Mouse (Mus musculus) c-Kit-negative CD71-positive TER-119-positive erythroid progenitor cells, embryonic 14.5 days (primary cell): ENCODE data around the gene Sgip1.
A peak's percentile ranks its signal among the peaks of the same experiment; 100 is the strongest.

Source experiments
- DNase-seq: peaks from one replicate; pipeline ENCODE4 v3.0.0-alpha.2; 2013; ENCODE audit warnings: low read depth, low spot score

Sgip1 gene

DNA sequence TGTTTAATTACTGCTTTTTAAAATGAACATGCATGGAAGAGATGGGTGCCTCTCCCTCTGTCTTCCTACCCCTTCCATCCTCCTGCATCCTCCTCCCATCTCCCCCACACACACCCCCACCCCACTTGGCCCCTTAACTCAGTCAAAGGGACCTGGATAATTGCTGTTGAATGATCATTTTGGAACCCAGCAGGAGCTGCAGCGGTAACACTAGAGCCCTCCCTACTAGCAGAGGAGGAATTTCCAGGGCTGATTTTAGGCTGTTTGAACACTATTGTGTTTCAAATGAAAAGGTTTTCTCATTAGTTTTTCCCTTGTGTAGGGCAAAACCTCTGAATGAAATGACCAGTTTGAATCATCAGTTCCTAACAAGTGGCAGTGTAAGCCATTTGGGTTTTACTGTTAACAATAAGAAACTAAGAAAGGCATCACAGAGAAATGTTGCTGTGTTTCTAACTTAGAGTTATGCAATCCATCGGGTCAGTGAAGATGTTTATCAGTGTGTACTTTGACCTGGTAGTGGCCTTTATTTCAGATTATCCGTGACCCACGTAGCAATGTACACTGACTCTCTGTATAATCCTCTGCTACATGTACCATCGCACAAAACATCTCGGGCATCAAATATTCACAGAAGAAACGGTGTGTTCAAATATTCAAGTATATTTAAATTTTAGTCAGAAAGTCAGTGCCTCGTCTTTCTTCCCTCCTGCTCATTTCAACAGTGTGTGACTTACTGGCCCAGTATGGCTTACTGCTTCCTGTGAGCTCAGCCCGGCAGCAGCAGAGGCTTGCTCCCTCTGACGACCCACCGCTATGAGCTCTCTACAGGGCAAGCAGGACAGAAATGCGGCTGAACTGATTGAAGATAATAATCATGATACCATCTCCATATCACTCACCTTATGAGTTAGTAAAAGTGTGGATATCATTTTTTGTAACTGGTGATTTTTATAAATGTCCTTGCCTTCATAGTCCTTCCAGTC lies 235.5 kb downstream of the Sgip1 start:
- DNase-seq, result no peak

DNA sequence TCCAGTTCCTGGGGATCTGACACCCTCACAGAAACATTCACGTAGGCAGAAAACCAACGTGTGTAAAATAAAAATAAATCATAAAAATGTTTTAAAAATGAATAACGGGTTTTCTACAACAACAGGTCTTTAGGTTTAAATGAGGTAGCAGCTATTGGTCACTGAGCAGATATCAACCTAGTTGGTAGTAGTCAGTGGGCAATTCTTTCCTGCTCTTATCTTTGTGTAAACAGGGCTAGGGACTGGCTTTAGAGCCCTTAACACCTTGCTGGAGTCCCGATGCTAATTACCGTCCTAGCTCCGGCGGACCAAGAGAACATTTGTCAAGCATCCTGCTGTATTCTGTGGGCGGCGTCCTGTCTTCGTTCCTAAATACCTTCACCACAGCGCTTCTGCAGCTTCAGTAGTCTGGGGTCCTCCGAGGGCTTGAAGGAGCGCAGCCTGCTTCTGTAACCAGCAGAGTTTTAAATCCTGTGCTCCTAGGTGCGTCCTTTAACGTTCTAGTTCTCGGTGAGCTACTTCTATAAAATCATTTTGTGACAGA lies 236.8 kb downstream of the Sgip1 start:
- no peak for DNase-seq

DNA sequence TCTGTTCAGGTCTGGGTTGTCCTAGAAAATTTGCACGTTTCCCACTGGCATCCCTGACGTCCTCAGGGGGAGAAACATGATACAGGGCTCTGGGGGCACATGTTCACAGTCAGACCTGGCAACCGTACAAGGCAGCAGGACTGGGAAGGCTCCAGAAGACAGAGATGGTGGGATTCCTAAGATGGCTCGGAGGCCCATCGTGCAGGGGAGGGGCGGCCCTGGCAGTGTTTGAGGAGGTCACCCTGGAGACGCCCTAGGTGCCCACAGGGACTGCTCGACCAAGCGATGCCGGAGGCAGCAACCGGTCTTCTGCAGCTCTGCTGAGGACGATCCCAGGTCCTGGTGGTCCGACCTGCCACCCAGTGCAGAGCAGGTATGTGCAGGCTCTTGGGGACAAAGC lies 237.3 kb downstream of the Sgip1 start, which contains the start of gene Tctex1d1:
Tctex1d1 (plus strand) TSS at position 167 of the 400 bp plus-strand sequence.
- no peak for DNase-seq

DNA sequence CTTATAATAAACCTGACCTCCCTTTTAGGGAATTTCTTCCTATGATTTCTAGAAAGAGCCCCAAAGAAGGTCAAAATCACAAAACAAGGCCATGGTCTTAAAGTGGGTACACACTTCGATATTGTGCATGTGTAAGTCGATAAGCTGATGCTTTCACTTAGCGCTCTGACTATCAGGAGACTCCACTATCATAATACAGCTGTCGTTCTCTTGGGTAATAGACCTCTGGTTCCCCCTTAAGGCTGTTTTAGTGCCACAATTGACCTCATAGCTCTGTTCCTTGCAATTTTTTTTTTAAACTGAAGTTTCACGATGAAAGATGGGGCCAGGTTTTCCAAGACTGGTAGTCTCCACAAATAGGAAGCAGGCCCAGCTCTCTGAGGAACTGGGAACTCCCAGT lies 238.3 kb downstream of the Sgip1 start:
- no peak for DNase-seq

DNA sequence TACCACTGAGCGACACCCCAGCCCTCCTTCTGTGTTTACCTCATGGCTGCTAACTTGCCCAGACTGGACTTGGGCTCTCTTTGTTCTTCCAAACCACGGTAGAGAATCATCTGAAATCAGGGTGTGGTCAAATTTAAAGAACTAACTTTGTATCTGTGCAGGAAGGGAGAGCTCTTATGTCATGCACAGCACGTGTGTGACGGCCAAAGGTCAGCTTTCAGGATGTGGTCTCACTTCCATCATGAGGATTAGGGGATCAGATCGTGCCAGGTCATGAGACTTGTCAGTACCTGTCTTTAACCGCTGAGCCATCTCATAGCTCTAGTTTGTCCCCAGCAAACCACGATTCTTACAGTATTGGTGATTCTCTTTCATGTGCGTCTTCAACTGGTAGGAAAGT lies 240.6 kb downstream of the Sgip1 start:
- DNase-seq, result no peak

DNA sequence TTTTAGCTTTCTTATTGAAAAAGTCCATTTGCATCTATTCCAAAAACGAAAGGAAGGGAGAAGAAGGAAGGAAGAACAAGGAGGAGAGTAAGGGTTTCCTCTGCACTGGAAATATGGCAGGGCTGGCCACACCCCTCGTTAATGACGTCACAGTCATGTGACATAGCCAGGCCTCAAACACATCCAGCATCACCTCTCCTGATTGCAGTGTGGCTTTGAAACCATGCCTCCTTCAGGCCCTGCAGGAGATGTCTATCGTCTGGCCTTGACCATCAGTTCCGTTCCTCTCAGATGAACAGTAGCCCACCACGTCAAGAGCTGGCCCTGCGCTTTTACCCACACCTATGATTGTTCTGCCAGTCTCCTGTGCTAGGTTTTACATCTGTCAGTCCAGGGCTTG lies 245.1 kb downstream of the Sgip1 start:
- peak; percentile 8 for DNase-seq

DNA sequence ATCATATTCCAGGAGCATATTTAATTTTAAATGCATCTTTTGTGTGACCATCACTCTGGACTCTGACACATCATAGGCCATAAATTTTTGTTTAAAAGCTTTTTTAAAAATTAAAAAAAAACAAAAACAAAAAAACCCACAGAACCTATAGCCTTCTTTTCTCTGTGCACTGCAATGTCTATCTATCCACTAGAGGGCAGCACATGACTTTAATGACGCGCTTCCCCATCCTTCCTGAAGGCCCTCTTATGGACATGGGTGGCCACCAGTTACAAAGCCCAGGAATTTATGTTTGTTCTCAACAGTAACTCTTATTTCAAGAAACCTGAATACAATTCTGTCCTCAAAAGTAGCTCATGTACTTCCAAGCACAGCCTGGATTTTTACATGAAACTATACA lies 245.8 kb downstream of the Sgip1 start:
- DNase-seq, result peak; percentile 27

DNA sequence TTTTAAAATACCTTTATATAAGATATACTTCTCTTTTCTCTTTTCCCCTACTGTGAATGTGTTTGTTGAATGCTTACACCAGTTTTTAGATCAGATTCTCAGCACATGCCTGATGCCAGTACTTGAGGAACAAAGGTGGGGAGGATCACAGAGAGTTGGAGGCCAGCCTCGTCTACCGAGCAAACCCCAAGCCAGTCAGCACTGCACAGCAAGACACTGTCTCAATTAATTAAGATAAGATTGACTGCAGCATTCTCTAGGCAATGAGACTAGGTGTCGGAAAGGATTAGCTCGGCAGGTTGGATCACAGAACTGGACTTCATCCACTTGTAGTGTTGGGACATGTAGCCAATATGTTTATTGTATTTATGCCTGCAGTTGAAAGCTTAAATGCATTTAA lies 246.2 kb downstream of the Sgip1 start:
- no peak for DNase-seq

DNA sequence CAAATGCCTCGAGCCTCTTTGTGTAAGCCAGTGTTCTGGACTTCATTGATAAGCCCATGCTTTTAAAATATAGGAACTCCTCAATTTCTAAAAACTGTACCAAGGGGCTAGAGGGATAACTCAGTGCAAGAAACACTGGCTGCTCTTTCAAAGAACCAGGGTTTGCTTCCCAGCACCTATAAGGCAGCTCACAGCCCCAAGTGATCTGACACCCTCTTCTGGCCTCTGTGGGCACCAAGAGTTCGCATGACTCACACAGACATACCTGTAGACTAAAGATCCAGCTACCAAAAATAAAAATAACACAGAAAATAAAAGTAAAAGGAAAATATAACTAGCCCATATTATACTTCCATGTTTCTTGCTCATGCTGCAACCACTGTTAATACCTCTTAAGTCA lies 246.7 kb downstream of the Sgip1 start:
- no peak for DNase-seq

DNA sequence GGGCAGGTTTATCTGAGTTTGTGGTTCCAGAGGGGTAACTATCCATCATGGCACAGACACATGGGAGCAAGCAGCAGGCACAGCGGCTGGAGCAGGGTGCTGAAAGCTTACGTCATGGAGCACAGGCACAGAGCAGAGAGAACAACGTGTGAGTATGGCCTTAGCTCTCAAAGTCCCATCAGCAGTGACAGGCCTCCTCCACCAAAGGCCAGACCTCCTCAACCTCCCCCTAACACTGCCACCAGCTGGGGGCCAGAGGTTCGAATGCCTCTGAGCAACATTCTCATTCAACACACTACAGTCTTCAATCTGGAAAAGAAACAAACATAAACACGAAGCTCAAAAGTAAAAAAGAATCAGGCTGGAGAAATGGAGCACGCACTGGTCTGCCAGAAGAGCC lies 247.4 kb downstream of the Sgip1 start:
- DNase-seq, result no peak

DNA sequence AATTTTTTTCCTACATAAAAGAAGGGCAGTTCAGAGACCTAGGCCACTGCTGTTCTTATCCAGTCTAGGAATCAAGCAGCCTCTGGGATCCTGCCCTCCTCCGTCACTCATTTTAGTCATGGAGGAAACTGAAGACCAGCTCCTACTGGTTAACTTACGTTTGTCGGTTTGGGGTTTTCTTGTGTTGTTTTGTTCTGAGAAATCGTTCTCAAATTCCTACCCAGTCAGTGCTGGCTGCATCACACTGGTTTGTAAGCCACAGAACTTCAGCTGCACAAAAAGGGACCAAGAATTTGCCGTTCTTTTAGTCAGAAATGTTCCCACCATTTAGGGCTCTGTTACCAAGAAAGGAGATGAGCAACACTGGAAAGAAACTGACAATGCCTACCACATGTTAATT lies 248.3 kb downstream of the Sgip1 start:
- no peak for DNase-seq

DNA sequence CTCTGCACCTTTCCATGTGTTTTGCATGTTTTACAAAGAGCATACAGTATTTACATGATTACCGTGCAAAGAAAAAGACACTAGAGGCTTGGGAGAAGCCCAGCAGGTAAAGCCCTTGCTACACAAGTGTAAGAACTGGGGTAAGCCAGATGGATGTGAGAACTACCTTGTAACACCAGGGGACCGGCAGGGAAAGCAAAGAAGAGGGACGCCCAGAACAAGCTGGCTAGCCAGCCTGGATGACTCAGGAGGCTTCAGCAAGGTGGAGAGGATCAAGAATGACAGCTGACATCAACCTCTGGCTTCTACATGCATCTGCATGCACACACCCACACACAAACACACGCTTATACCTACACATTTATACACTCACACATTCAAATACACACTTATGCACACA lies 248.9 kb downstream of the Sgip1 start:
- no peak for DNase-seq

DNA sequence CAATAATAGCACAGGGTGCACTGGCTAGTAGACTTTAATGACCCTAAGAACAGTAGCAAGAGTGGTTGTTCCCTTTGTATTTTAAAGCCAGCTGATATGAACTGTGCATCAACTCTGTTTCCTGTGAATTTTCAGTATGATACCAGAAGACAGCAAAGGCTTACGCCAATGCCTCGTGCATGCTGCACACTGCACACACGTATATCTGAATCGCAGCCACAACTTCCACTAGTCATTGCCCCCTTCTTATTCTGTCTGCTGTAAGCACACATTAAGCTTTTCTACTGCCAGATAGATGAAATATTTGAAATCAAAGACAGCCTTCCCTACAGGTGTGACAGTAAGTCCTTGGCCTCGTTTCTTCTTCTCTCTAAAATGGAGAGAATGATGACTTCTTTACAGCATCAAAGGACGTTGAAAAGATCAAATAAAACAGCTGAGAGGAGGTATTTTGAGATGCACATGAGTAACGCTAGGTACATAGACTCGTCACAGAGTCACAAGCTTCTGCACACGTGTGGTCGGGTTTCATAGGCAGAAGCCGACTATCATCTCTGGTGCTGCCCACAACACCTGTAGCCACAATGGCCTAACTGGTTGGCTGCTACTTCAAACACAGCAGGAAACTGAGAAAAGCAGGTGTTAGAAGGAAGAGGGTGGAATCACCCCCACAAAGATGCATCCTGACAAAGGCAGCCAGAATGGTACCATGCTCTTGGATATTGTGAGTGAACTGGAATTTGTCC lies 249.7 kb downstream of the Sgip1 start:
- no peak for DNase-seq

DNA sequence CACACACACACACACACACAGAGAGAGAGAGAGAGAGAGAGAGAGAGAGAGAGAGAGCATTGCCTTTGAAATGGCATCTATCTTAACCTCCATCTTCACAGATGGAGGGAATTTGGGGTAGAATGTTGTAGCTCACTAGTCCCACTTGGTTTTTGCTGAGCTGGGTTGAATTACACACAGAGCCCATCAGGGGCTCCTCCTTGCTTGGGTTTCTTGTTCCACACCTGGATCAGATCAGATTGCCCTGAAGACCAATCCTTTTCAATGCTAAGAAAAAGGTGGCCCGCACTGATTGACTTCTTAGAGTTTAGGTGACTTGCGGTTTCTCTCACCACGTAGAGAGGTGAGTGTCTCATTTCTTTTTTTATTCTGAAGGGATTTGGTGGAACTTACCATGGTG lies 250.6 kb downstream of the Sgip1 start:
- no peak for DNase-seq

DNA sequence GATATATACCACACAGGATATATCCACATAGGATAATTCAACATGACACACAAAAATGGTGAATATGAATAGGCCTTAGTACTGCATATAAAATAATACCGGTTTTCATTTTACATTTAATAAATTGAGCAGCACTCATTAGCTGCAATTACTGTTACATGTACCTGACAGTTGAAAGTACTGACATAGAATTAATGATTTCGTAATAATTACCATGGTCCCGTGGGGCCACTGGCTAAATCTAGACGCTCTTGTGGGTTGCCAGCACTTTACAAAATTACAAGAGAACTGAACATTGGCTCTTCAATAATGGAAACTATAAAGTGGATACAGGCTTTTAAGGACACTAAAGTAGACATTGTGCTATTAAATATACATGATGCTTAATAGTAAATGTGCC lies 263.6 kb downstream of the Sgip1 start:
- no peak for DNase-seq

DNA sequence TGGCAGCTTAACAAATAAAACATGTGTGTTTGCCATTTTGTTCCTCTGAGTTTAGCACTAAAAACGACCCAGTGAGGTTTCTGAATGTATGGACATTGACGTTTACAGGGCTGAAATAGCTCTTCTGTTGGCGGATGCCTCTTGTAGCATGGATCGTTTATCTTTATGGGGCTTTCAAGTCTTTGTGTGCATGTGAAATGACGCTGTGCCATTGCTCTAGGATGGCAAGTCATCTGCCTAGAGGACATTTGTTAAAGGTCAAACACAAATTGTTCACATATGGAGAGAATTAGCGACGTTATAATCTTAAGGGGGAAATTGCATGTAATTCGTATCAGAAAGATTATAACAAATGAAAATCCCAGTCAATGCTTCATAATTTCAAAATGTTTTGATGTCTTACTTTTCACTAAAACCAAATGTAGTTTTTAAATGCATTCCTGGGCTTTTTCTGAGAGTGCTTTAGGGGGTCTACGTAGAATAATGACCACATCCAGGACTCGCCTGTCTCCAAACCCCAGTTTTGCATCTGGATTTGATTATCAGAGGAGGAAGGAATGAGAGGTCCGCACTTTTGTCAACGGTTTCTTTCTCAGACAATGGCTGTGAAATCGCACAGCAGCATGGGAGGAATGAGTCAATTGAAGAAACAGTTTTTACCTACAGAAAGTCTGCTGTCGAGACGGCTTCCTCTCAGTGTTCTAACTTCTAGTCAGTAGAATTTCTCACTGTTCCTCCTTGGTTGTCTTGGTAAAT lies 264.3 kb downstream of the Sgip1 start:
- no peak for DNase-seq

DNA sequence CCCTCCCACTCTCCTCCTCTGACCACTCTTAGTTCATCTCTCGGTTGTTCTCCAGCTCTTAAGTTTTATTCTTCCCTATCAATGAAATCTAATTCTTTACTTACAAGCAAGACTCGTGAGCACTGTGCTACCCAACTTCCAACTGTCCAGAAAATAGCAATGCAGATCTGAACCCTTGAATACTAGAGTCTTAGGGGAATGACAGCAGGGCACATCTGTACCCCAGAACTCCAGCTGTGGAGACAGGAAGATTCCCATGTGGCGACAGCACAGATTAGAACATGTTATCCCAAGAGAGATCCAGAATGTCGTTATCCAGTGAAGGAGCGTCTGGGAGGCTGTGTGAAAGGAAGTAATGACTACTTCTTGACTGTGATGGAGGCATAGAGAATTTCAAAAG lies 265.2 kb downstream of the Sgip1 start:
- DNase-seq, result no peak

DNA sequence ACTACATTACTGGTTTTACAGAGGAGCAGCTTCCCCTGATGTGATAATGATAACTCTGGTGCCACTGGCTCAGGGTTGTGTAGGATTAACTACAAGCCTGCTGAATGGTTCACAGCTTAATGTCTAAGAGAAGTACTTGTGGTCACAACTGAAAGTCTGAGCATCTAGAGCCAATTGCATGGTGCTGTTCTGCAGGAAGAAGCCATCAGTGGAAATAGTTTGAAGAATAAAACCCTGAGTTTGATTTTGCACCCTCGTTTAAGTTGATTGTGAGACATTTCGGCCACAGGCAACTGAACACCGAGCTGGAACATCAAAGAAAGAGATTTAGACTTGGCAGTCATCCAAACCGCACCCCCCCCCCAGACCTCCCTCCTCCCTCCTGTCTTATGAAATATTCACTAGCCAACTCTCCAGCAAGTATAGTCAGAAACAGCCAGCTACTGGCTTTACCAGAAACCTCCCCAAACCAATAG lies 265.9 kb downstream of the Sgip1 start:
- no peak for DNase-seq

DNA sequence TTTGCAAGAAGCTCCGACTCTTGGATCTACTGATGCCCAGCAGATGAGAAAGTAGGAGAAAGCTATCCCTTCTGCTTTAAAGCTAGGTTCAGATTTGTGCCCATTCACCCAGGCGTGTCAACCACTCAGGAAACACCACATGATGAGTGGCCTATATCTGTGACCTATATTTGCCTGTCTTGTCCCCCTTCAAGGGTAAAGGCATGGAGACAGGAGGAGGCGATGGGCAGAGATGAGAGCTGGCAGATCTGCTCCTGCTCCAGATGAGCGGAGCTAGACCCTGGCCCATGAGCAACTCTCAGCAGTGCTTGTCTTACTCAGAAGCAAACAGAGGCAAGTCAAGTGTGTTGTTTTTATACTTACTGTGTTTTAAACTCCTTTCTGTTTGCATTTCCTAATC lies 269.6 kb downstream of the Sgip1 start:
- DNase-seq, result no peak

DNA sequence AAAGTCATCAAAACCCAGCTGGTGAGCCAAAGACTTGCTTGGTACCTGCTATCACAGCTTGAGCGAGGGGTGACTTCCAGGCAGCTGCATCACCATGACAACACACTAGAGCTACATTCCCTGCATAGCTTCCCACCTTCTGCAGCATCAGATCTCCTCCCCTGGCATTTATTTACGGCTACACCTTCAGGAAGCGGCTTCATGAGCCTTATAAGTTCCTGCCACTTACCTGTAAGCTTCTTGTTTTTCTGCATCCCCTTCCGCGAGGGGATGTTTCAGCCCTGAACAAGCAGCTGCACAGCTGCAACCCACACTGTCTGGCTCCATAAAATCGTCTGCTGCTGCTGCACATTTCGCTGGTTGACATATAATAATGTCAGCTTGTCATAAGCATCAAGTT lies 270.7 kb downstream of the Sgip1 start:
- no peak for DNase-seq

DNA sequence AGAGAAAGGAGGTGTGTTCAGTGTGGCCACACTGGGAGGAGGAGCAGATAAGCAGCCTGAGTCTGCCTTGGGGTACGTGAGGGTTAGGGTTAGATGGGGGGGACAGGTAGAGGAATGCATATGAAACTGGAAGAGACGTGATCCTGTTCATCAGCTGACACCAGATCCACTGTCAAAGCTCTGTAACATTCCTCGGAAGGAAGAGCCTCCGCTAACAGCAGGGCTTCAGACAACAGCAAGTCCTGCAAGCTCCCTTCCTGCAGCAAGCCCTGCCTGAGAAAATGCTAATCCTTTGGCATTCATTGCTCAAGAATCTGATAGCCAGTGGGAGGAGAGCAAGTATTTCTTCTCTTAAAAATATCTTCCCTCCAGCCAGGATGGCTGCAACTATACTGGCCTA lies 272.4 kb downstream of the Sgip1 start:
- no peak for DNase-seq
